Mouse (Mus musculus) gastrocnemius, postnatal 14 days (tissue): ENCODE data around the gene 2410015M20Rik. TPM values are rescaled to one million over a fixed set of nuclear protein-coding genes. Genes with fewer than 3 reads are reported as not detected.
"Not testable (repeated sequence)": the region's sequence is repeated elsewhere in the genome, so short reads cannot be mapped to it uniquely, and the experiment has no call there.

Experiments
- DNase-seq: peaks from one replicate; pipeline ENCODE4 v3.0.0; 2021; ENCODE audit warnings: mixed read lengths
- intact Hi-C: fragments of 180-260 bp; cut with DNase I; formaldehyde crosslinking; loops from one replicate; pipeline ENCODE4 v1.15.1; 2025; ENCODE audit warnings: low total_unique reads
- long read RNA-seq, 2 experiments: library from polyadenylated mRNA; stranded (forward); transcript quantifications; one replicate each; pipeline ENCODE4 v2.0.0; 2021
- total RNA-seq, 2 experiments: library from RNA; stranded (reverse); gene quantifications; 2 replicates each; pipeline ENCODE4 v1.2.3; 2021

The 2410015M20Rik gene
- total RNA-seq, result 100 to 1,000 TPM; 193 to 194 TPM
- long read RNA-seq, experiment 1, transcript 2410015M20Rik-201 (4 exons, 755 nt), result major isoform, 104 of 117 reads
- long read RNA-seq, experiment 1, partial matches to known transcripts, result 3 of 117 reads
- long read RNA-seq, experiment 1, other reads (novel, unspliced or antisense), result 10 of 117 reads
- long read RNA-seq, experiment 2, transcript 2410015M20Rik-201 (4 exons, 755 nt), result major isoform, 124 of 136 reads
- long read RNA-seq, experiment 2, partial matches to known transcripts, result 1 of 136 reads
- long read RNA-seq, experiment 2, other reads (novel, unspliced or antisense), result 11 of 136 reads

- intact Hi-C loops, result no loop called here
- peak; percentile 93 for DNase-seq
Observed at GRCm38 (mm10) chr17:56609452-56610171, at the start of gene 2410015M20Rik. Gene 2410015M20Rik (minus strand): TSS chr17:56609771.

GRCm38 (mm10) chr17:56656171-56656570, 46.6 kb upstream of the 2410015M20Rik start:
- intact Hi-C loops, result no loop called here

GRCm38 (mm10) chr17:56655311-56655710, 45.7 kb upstream of the 2410015M20Rik start:
- no peak for DNase-seq
- intact Hi-C loops, result no loop called here

More at GRCm38 (mm10) chr17:56656171-56656570, 46.6 kb upstream of the 2410015M20Rik start:
- no peak for DNase-seq

- intact Hi-C loops, result no loop called here
- no peak for DNase-seq
Observed at GRCm38 (mm10) chr17:56654771-56655170, 45.2 kb upstream of the 2410015M20Rik start.

- no peak for DNase-seq
- intact Hi-C loops, result no loop called here
Observed at GRCm38 (mm10) chr17:56651801-56652200, 42.2 kb upstream of the 2410015M20Rik start.

- DNase-seq, result no peak
- intact Hi-C loops, result no loop called here
Observed at GRCm38 (mm10) chr17:56647546-56647945, 38.0 kb upstream of the 2410015M20Rik start.

- intact Hi-C loops, result no loop called here
- no peak for DNase-seq
Observed at GRCm38 (mm10) chr17:56643237-56643636, 33.7 kb upstream of the 2410015M20Rik start.

- intact Hi-C loops, result no loop called here
- no peak for DNase-seq
Observed at GRCm38 (mm10) chr17:56634023-56634422, 24.5 kb upstream of the 2410015M20Rik start.

- intact Hi-C loops, result no loop called here
- DNase-seq, result no peak
Observed at GRCm38 (mm10) chr17:56631807-56632206, 22.2 kb upstream of the 2410015M20Rik start.

GRCm38 (mm10) chr17:56629800-56630781, 20.5 kb upstream of the 2410015M20Rik start:
- not testable (repeated sequence) for DNase-seq
- intact Hi-C loops, result loop anchor here (5.0 kb wide), 1 partner anchor 37 kb away; no protein-coding TSS in a partner anchor

- intact Hi-C loops, result loop anchor here (5.0 kb wide), 1 partner anchor 40 kb away; no protein-coding TSS in a partner anchor
- no peak for DNase-seq
Observed at GRCm38 (mm10) chr17:56627530-56628277, 18.1 kb upstream of the 2410015M20Rik start, which contains the start of gene Catsperd. Gene Catsperd (plus strand): TSS chr17:56628143.

- intact Hi-C loops, result loop anchor here (5.0 kb wide), 1 partner anchor 40 kb away; no protein-coding TSS in a partner anchor
- peak; percentile 93 for DNase-seq
Observed at GRCm38 (mm10) chr17:56626754-56627470, 17.3 kb upstream of the 2410015M20Rik start, which contains the start of gene Lonp1. Gene Lonp1 (minus strand): TSS chr17:56626887.

- intact Hi-C loops, result loop anchor here (5.0 kb wide), 1 partner anchor 41 kb away; no protein-coding TSS in a partner anchor
- no peak for DNase-seq
Observed at GRCm38 (mm10) chr17:56626260-56626659, 16.7 kb upstream of the 2410015M20Rik start.

- intact Hi-C loops, result loop anchor here (5.0 kb wide), 1 partner anchor 42 kb away; no protein-coding TSS in a partner anchor
Observed at GRCm38 (mm10) chr17:56625495-56625894, 15.9 kb upstream of the 2410015M20Rik start.

GRCm38 (mm10) chr17:56617628-56618027, 8.1 kb upstream of the 2410015M20Rik start:
- no peak for DNase-seq
- intact Hi-C loops, result no loop called here

More at GRCm38 (mm10) chr17:56625495-56625894, 15.9 kb upstream of the 2410015M20Rik start:
- DNase-seq, result no peak

GRCm38 (mm10) chr17:56616725-56617124, 7.2 kb upstream of the 2410015M20Rik start:
- intact Hi-C loops, result no loop called here
- DNase-seq, result no peak

- intact Hi-C loops, result no loop called here
- DNase-seq, result no peak
Observed at GRCm38 (mm10) chr17:56615792-56616191, 6.2 kb upstream of the 2410015M20Rik start.
